Mouse (Mus musculus) cerebellum, adult 9-10 months (tissue): ENCODE data around the gene Coro1a.

Experiments used
- DNase-seq: peaks from one replicate; pipeline ENCODE4 v3.0.0; 2022

The Coro1a gene

DNA sequence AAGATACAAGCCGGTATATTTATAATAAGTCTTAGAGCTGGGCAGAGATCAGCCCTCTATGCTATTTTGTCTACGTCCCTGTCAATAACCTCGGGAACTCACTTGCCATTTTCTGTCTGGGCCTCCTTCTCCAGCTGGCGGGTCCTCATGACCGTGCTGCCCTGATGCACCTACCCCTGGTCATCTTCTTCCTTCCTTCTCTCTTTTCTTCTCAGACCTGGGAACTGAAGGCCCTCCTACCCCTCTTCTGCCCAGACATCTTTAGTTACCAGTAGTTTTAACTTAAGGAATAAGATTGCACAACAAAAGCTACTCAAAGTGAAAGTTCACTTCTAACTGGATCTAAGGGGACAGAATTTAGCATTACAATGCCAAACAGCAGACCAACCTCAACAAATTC, 27.9 kb downstream of the Coro1a start:
- no peak for DNase-seq

GRCm38 (mm10) chr7:126678545-126679341, 28.8 kb downstream of the Coro1a start:
- no peak for DNase-seq

DNA sequence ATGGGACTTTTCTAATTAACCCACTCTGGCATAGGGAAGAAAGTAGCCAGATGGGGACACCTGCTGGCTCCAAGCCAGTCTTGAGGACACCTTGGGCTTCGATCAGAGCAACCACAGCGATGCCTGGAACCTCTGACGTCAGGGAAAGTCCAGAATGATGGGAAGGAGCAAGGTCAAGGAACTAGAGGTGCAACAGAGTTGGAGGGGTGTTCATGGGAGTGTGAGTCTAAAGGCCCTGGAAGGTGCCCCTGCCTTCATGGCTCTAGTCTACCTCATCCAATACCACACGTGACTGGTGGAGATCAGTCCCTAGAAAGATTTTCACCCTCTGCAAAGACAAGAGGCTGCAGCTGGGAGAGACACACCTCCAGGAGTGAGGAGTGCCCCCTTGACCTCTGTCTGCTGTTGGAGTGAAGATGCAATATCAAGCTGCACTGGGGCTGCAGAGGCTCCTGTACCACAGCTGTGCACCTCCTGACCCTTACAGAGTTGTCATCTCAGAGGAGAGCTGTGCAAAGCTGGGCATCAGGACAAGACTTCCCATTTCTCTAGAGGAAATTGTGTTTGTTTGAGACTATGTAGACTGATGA, 30.9 kb downstream of the Coro1a start:
- no peak for DNase-seq

GRCm38 (mm10) chr7:126676207-126676606, 31.4 kb downstream of the Coro1a start, which contains the start of gene Sult1a1:
Sult1a1 (minus strand) TSS chr7:126676432.
- DNase-seq, result no peak

DNA sequence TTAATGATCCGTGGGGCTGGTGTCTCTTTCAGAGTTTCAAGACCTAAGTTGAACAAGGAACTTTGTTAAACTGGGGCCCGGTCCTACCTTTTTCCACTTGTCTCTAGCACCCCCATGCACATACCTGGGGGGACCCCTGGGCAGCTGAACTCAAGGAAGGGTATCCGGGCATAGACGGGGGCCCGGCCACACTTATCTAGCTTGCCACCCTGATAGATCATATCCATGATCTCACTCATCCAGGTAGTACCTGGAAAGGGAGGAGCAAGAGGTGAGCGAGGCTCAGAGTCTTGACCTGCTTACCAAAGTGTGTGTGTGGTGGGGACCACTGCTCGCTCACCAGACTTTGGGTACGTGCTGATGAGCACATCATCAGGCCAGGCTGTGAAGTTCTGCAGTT, 32.5 kb downstream of the Coro1a start:
- DNase-seq, result no peak

DNA sequence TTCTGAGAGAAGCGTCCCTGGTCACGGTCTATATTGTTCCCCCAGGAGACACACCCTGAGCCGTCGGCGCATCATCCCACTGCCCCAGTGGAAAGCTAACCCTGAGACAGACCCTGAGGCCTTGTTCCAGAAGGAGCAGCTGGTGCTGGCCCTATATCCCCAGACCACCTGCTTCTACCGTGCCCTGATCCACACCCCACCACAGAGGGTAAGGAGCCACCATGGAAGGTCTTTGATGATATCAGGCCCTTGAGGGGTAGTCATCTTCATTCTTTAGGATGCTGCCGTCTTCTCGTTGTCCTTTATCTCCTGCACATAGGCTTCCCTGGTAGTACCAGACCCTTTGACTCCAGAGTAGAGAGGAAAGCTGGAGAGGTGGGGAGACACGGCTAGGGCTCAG, 35.5 kb downstream of the Coro1a start:
- DNase-seq, result no peak

DNA sequence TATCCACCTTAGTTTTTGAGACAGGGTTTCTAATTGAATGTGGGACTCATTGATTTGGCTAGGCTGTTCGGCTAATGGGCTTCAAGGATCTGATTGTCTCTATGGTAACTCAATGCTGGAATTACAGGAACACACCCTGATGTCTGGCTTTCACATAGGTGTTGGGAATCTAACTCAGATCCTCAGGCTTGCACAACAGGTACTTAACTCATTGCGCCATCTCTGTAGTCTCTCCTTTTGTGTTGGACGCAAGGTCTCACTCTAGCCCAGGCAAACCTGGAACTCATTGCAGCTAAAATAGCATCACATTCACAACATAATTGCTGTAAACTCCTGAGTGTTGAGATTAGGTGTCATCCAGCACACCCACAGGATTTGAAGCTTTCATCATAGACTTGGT, 37.4 kb downstream of the Coro1a start:
- DNase-seq, result no peak

DNA sequence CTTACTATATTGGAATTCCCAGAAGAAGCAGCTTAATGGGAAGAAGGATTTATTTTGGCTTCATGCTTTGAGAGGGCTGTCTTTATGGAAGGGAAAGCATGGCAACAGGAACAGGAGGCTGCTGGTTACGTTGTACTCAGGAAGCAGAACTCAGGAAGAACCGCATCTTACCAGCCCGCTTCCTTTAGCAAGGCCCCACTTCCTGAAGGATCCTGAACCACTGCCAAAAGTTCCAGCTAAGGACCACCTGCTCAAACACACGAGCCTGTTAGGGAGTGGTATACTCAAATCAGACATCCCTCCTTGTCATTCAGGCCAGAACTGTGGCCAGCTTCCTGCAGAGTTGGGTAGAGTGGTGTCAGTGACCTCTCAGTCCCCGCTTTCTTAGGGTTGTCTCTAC, 39.1 kb downstream of the Coro1a start:
- no peak for DNase-seq

GRCm38 (mm10) chr7:126667495-126668090, 40.0 kb downstream of the Coro1a start:
- no peak for DNase-seq

- no peak for DNase-seq
Observed at GRCm38 (mm10) chr7:126665269-126665668, 42.3 kb downstream of the Coro1a start.

DNA sequence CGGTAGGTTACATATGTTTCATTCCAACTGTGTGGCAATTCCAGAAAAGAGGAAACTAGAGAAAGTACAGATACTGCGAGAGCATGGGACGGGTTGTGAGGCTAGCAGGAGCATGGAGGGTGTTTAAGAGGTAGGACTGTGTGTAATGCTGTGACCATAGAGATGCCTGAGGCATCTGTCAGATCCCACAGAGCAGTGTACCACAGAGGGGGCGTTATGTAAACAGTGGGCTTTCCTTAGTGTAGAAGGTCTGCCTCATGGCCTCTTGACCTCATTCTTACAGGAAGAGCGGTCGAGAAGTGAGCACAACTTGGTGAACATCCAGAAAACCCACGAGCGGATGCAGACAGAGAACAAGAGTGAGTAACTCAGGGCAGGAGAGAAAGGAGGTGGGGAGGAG, 43.9 kb downstream of the Coro1a start:
- DNase-seq, result no peak

DNA sequence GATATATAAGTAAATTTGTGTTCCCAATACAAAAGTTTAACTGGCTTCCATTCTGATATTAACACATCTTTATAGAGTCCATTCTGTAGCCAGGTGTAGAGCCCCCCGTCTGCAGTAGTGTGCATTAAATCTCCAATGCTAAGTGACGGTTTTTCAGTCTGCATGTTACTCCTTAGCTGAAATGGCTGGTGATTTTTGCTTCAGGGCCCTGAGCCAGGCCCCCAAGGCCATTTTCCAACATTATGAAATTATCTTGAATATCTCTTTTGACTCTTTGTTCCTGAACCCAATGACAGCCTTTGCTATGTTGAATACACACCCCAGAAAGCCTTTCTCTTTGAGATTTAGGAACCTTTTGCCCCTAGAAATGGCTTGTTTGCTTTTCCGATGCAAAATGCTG, 47.8 kb downstream of the Coro1a start:
- no peak for DNase-seq

DNA sequence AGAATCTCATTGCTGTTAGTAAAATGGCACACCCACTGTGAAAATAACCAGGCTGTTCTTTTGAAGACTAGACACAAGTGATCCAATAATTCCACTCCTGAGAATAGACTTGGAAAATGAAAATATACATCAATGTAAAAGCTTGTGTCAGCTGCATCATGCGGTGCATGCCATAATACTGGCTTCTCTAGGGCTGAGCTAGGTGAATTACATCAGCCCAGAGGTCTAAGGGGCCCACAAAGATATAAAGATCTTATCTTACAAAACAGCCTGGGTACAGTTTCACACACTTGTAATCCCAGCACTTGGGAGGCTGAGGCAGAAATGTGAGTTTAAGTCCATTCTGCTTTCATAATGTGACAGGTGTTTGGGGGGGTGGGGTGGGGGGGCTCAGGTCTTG, 50.1 kb downstream of the Coro1a start:
- DNase-seq, result no peak

DNA sequence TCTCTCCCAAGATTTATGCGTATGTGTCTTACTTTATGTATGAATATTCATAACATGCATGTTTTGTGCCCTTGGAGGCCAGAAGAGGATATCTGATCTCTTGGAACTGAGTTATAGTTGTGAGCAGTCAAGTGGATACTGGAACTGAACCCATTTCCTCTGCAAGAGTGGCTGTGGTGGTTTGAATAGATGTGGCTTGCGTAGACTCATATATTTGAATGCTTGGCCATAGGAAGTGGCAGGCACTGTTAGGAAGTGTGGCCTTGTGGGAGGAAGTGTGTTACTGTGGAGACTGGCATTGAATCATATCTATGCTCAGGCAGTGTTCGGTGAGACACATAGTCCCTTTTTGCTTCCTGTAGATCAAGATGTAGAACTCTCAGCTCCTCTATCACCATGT, 51.9 kb downstream of the Coro1a start:
- no peak for DNase-seq

- DNase-seq, result no peak
Observed at GRCm38 (mm10) chr7:126653991-126654390, 53.6 kb downstream of the Coro1a start.

DNA sequence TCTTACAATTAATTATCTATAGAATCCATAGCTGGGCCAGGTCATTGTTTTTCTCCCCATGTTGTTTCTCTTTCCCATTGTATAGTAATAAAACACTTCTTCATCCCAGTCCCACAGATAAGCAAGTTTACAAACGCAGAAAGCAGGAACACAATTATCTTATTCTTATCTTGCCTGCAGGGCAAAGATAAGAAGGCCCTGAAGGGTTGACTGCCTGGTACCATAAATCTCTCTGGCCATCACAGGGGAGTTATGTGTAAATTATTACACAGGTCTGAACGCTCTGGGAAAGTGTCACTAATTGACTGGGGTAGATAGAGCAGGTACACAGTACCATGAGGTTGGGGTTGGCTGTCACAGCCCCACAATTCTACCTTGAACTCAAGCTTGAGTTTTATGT, 56.7 kb downstream of the Coro1a start:
- DNase-seq, result no peak
